Mouse (Mus musculus) myocyte (in vitro differentiated cells): ENCODE measurements around the gene Fbxo21. TPM values are rescaled to one million over a fixed set of nuclear protein-coding genes. Genes with fewer than 3 reads are reported as not detected.

Source experiments
- H3K27me3 ChIP-seq: one replicate; pipeline ENCODE4 v1.6.1; 2011; ENCODE audit not compliant: control insufficient read depth, insufficient read depth, insufficient read length
- H3K36me3 ChIP-seq: one replicate; pipeline ENCODE4 v1.6.1; 2011; ENCODE audit not compliant: control insufficient read depth, insufficient read depth
- H3K4me2 ChIP-seq: one replicate; pipeline ENCODE4 v1.6.1; 2011; ENCODE audit warnings: low read depth, control low read depth
- H3K4me3 ChIP-seq: one replicate; pipeline ENCODE4 v1.5.1; 2011; ENCODE audit warnings: mild to moderate bottlenecking, control low read depth, moderate library complexity
- H3K79me2 ChIP-seq: one replicate; pipeline ENCODE4 v1.6.1; 2011; ENCODE audit not compliant: control insufficient read depth, insufficient read depth
- H3ac ChIP-seq: one replicate; pipeline ENCODE4 v1.6.1; 2011; ENCODE audit not compliant: control insufficient read depth, insufficient read length
- CEBPB ChIP-seq: IDR thresholded peaks from 2 replicates; pipeline ENCODE4 v1.6.1; 2011; ENCODE audit warnings: mild to moderate bottlenecking, moderate library complexity; ENCODE audit not compliant: poor library complexity, insufficient read depth, severe bottlenecking
- E2F4 ChIP-seq: IDR thresholded peaks from one replicate; pipeline ENCODE4 v1.6.1; 2011; ENCODE audit warnings: mild to moderate bottlenecking, control low read depth, moderate library complexity; ENCODE audit not compliant: insufficient read depth
- MAX ChIP-seq: IDR thresholded peaks from one replicate; pipeline ENCODE4 v1.6.1; 2011; ENCODE audit warnings: low read depth, mild to moderate bottlenecking, control low read depth
- MYOD1 ChIP-seq, 3 experiments: IDR thresholded peaks; one replicate each; pipeline ENCODE4 v1.6.1; 2011; ENCODE audit warnings: control low read depth in 2 of 3, low read depth in 2 of 3, mild to moderate bottlenecking in 2 of 3, moderate library complexity in 1 of 3; ENCODE audit not compliant: insufficient read length in 2 of 3, control insufficient read depth in 1 of 3
- MYOG ChIP-seq, 3 experiments: IDR thresholded peaks; one replicate each; pipeline ENCODE4 v1.6.1; 2011; ENCODE audit warnings: control low read depth in 2 of 3, low read depth in 2 of 3, mild to moderate bottlenecking in 2 of 3; ENCODE audit not compliant: insufficient read length in 2 of 3, control insufficient read depth in 1 of 3, insufficient read depth in 1 of 3
- POLR2A ChIP-seq: IDR thresholded peaks from one replicate; pipeline ENCODE4 v1.6.1; 2011; ENCODE audit warnings: low read depth, mild to moderate bottlenecking, control low read depth, moderate library complexity; ENCODE audit not compliant: insufficient read length
- POLR2AphosphoS2 ChIP-seq: IDR thresholded peaks from one replicate; pipeline ENCODE4 v1.6.1; 2011; ENCODE audit warnings: low read depth, control low read depth; ENCODE audit not compliant: insufficient read length
- REST ChIP-seq: IDR thresholded peaks from one replicate; pipeline ENCODE4 v1.6.1; 2011; ENCODE audit warnings: mild to moderate bottlenecking, control low read depth, moderate library complexity; ENCODE audit not compliant: insufficient read depth, insufficient read length
- SRF ChIP-seq: IDR thresholded peaks from one replicate; pipeline ENCODE4 v1.6.1; 2011; ENCODE audit warnings: low read depth; ENCODE audit not compliant: control insufficient read depth, insufficient read length
- TCF12 ChIP-seq: IDR thresholded peaks from one replicate; pipeline ENCODE4 v1.6.1; 2011; ENCODE audit warnings: mild to moderate bottlenecking, control low read depth; ENCODE audit not compliant: poor library complexity, insufficient read depth, severe bottlenecking
- TCF3 ChIP-seq: IDR thresholded peaks from one replicate; pipeline ENCODE4 v1.6.1; 2011; ENCODE audit warnings: low read depth, control low read depth; ENCODE audit not compliant: insufficient read length
- USF1 ChIP-seq: IDR thresholded peaks from one replicate; pipeline ENCODE4 v1.6.1; 2011; ENCODE audit warnings: low read depth, mild to moderate bottlenecking, control low read depth, moderate library complexity
- polyA plus RNA-seq: library from polyadenylated mRNA; unstranded; fragments of >200 nt; fragmentation: generic; extraction: Trizol; gene quantifications from one replicate; pipeline ENCODE4 v1.2.1, GENCODE M21; 2012; ENCODE audit warnings: missing spikeins

Gene Fbxo21
- polyA plus RNA-seq, 1 experiment, result 9.9 TPM

- peaks cover 19% of the 10 kb centered on the region for H3K27me3 ChIP-seq
- TF ChIP-seq POLR2A (no peak), TCF12 (no peak), MYOD1 (IDR thresholded peaks at IDR 0.05; ENCODE audit: control insufficient read depth in 1 of 3, insufficient read length in 2 of 3, low read depth in 2 of 3) (no peak), MAX (no peak), USF1 (no peak), POLR2AphosphoS2 (no peak), E2F4 (no peak), SRF (no peak), MYOG (IDR thresholded peaks at IDR 0.05; ENCODE audit: control insufficient read depth in 1 of 3, insufficient read depth in 1 of 3, insufficient read length in 2 of 3, low read depth in 2 of 3) (no peak), CEBPB (no peak), REST (no peak), TCF3 (no peak)
- no peaks in the 10 kb centered on the region for H3K36me3 ChIP-seq
- no peak overlapping the region for H3ac ChIP-seq
- H3K79me2 ChIP-seq, result no peaks in the 10 kb centered on the region
- H3K4me3 ChIP-seq, result no peak overlapping the region
- no peak overlapping the region for H3K4me2 ChIP-seq
Observed at GRCm38 (mm10) chr5:117949393-117949792, 27.1 kb upstream of the Fbxo21 start.

- H3ac ChIP-seq, result no peak overlapping the region
- H3K79me2 ChIP-seq, result no peaks in the 10 kb centered on the region
- TF ChIP-seq POLR2AphosphoS2, result no peak
- TF ChIP-seq USF1, result no peak
- TF ChIP-seq REST, result no peak
- TF ChIP-seq MAX, result no peak
- TF ChIP-seq SRF, result no peak
- no peak for TF ChIP-seq MYOG (IDR thresholded peaks at IDR 0.05; ENCODE audit: control insufficient read depth in 1 of 3, insufficient read depth in 1 of 3, insufficient read length in 2 of 3, low read depth in 2 of 3)
- no peak for TF ChIP-seq MYOD1 (IDR thresholded peaks at IDR 0.05; ENCODE audit: control insufficient read depth in 1 of 3, insufficient read length in 2 of 3, low read depth in 2 of 3)
- TF ChIP-seq E2F4, result no peak
- no peak for TF ChIP-seq TCF12
- no peak for TF ChIP-seq POLR2A
- no peak for TF ChIP-seq TCF3
- no peak for TF ChIP-seq CEBPB
- no peak overlapping the region for H3K4me2 ChIP-seq
- H3K4me3 ChIP-seq, result no peak overlapping the region
- H3K36me3 ChIP-seq, result no peaks in the 10 kb centered on the region
- peaks cover 14% of the 10 kb centered on the region for H3K27me3 ChIP-seq
Observed at GRCm38 (mm10) chr5:117953893-117954292, 22.6 kb upstream of the Fbxo21 start.

- TF ChIP-seq POLR2A (no peak), USF1 (no peak), REST (no peak), MYOG (IDR thresholded peaks at IDR 0.05; ENCODE audit: control insufficient read depth in 1 of 3, insufficient read depth in 1 of 3, insufficient read length in 2 of 3, low read depth in 2 of 3) (no peak), TCF3 (no peak)
- peaks cover 10% of the 10 kb centered on the region for H3K27me3 ChIP-seq
- H3K36me3 ChIP-seq, result no peaks in the 10 kb centered on the region
- H3ac ChIP-seq, result no peak overlapping the region
- no peaks in the 10 kb centered on the region for H3K79me2 ChIP-seq
- H3K4me3 ChIP-seq, result no peak overlapping the region
- H3K4me2 ChIP-seq, result no peak overlapping the region
Observed at GRCm38 (mm10) chr5:117954429-117954828, 22.1 kb upstream of the Fbxo21 start.

GRCm38 (mm10) chr5:117955675-117956420 is 20.7 kb upstream of the Fbxo21 start:
- Histone ChIP-seq H3ac (no peak overlapping the region), H3K36me3 (no peaks in the 10 kb centered on the region), H3K79me2 (no peaks in the 10 kb centered on the region), H3K27me3 (peaks cover 7% of the 10 kb centered on the region), H3K4me3 (no peak overlapping the region), H3K4me2 (no peak overlapping the region)
- TF ChIP-seq REST, result no peak
- no peak for TF ChIP-seq TCF3
- no peak for TF ChIP-seq USF1
- no peak for TF ChIP-seq POLR2A
- no peak for TF ChIP-seq CEBPB
- no peak for TF ChIP-seq MYOD1 (IDR thresholded peaks at IDR 0.05; ENCODE audit: control insufficient read depth in 1 of 3, insufficient read length in 2 of 3, low read depth in 2 of 3)
- no peak for TF ChIP-seq MAX
- no peak for TF ChIP-seq MYOG (IDR thresholded peaks at IDR 0.05; ENCODE audit: control insufficient read depth in 1 of 3, insufficient read depth in 1 of 3, insufficient read length in 2 of 3, low read depth in 2 of 3)
- no peak for TF ChIP-seq TCF12
- no peak for TF ChIP-seq SRF
- TF ChIP-seq E2F4, result no peak
- TF ChIP-seq POLR2AphosphoS2, result no peak

- Histone ChIP-seq H3K4me3 (no peak overlapping the region), H3ac (no peak overlapping the region), H3K27me3 (peaks cover 17% of the 10 kb centered on the region), H3K4me2 (no peak overlapping the region), H3K36me3 (no peaks in the 10 kb centered on the region), H3K79me2 (no peaks in the 10 kb centered on the region)
- TF ChIP-seq REST, result no peak
- TF ChIP-seq E2F4, result no peak
- TF ChIP-seq TCF3, result no peak
- TF ChIP-seq USF1, result no peak
- no peak for TF ChIP-seq CEBPB
- TF ChIP-seq MAX, result no peak
- TF ChIP-seq TCF12, result no peak
- no peak for TF ChIP-seq POLR2AphosphoS2
Observed at GRCm38 (mm10) chr5:117964750-117965149, 11.8 kb upstream of the Fbxo21 start.
